Mouse (Mus musculus): Measurements from ENCODE around the gene Rpl38.

- no peak for TF ChIP-seq CTCF (IDR thresholded peaks at IDR 0.05; ENCODE audit: low read depth)
- TF ChIP-seq EP300 (IDR thresholded peaks at IDR 0.05; ENCODE audit: low read depth): no peak
Observed at GRCm38 (mm10) chr11:114681054-114681453, 12.7 kb downstream of the Rpl38 start.
